Mouse (Mus musculus): ENCODE results near the gene Mrpl1. TPM values are rescaled to one million over a fixed set of nuclear protein-coding genes. Genes with fewer than 3 reads are reported as not detected.

The Mrpl1 gene
- polyA plus RNA-seq, 1 experiment from 2014 or later = 22.0 TPM

- Histone ChIP-seq H3K4me3 (no peak overlapping the region), H3K9ac (no peak overlapping the region), H3K27ac (no peak overlapping the region), H3K27me3 (no peaks in the 10 kb centered on the region), H3K4me2 (no peak overlapping the region), H3K4me1 (replicated peaks) (no peaks in the 10 kb centered on the region), H3K36me3 (no peaks in the 10 kb centered on the region), H3K9me3 (replicated peaks) (no peaks in the 10 kb centered on the region)
- 67% methylated on average over 8 of the region's 8 CpGs for WGBS
- no peak for ATAC-seq (replicated peaks; ENCODE audit: insufficient number of reproducible peaks, insufficient read depth, low FRiP score, low read depth)
Measured at GRCm38 (mm10) chr5:96311677-96312076, 102.4 kb downstream of the Mrpl1 start.

Other genes with a start within 250 kb of the Mrpl1 start
- gene Cnot6l, start 45.3 kb upstream of the Mrpl1 start, polyA plus RNA-seq (2015; fragmentation: Nextera tagmentation; extraction: Ambion mirVana) = 15.5 and 18.6 TPM in 2 replicates
- gene Fras1, start 164.5 kb downstream of the Mrpl1 start, polyA plus RNA-seq (2015; fragmentation: Nextera tagmentation; extraction: Ambion mirVana) = 12.1 and 14.7 TPM in 2 replicates